Mouse (Mus musculus) stomach, embryonic 14.5 days (tissue): ENCODE data around the gene Arrdc4. TPM values are rescaled to one million over a fixed set of nuclear protein-coding genes. Genes with fewer than 3 reads are reported as not detected.
A peak's percentile ranks its signal among the peaks of the same experiment; 100 is the strongest.

Experiments
- ATAC-seq: fragments of 200-750 bp; cut with Nextera tagmentation; 2 replicates; pipeline ENCODE4 v1.8.0; 2017; ENCODE audit warnings: low read depth, moderate TSS enrichment; ENCODE audit not compliant: insufficient number of reproducible peaks, insufficient read depth, low FRiP score
- H3K27ac ChIP-seq: fragments of 300-500 bp; sonication (generic); 2 replicates; pipeline ENCODE4 v1.5.1; 2014; ENCODE audit warnings: mild to moderate bottlenecking, low read length, moderate library complexity, mixed read lengths
- H3K27me3 ChIP-seq: fragments of 300-500 bp; sonication (generic); 2 replicates; pipeline ENCODE4 v1.6.1; 2014; ENCODE audit warnings: low read length, control low read depth, mixed read lengths; ENCODE audit not compliant: control insufficient read depth, insufficient read depth
- H3K36me3 ChIP-seq: fragments of 300-500 bp; sonication (generic); 2 replicates; pipeline ENCODE4 v1.6.1; 2014; ENCODE audit warnings: mild to moderate bottlenecking, control low read depth, low read length, moderate library complexity, mixed read lengths; ENCODE audit not compliant: control insufficient read depth, insufficient read depth
- H3K4me1 ChIP-seq: fragments of 300-500 bp; sonication (generic); 2 replicates; pipeline ENCODE4 v1.6.1; 2014; ENCODE audit warnings: low read length, control low read depth, mixed read lengths; ENCODE audit not compliant: control insufficient read depth, insufficient read depth
- H3K4me2 ChIP-seq: fragments of 300-500 bp; sonication (generic); replicated peaks from 2 replicates; pipeline ENCODE4 v1.6.1; 2014; ENCODE audit warnings: low read depth, low read length, control low read depth
- H3K4me3 ChIP-seq: fragments of 300-500 bp; sonication (generic); 2 replicates; pipeline ENCODE4 v1.5.1; 2014; ENCODE audit warnings: low read depth, low read length, control low read depth
- H3K9ac ChIP-seq: fragments of 300-500 bp; sonication (generic); replicated peaks from 2 replicates; pipeline ENCODE4 v1.6.1; 2014; ENCODE audit warnings: low read depth, mild to moderate bottlenecking, control low read depth, low read length, moderate library complexity, mixed read lengths
- H3K9me3 ChIP-seq: fragments of 300-500 bp; sonication (generic); 2 replicates; pipeline ENCODE4 v1.6.1; 2016; ENCODE audit warnings: low read depth, low read length, control low read depth; ENCODE audit not compliant: control insufficient read depth
- WGBS: fragments of 180-500 bp; shearing (Covaris S2); extraction: QIAGEN DNeasy Blood & Tissue Kit; methylation state at CpG from one replicate; pipeline ENCODE4 v1.1.7; 2014; 5-methylcytosine and 5-hydroxymethylcytosine counted together
- polyA plus RNA-seq: library from polyadenylated mRNA; unstranded; fragments of >200 nt; fragmentation: Nextera tagmentation; extraction: Ambion mirVana; gene quantifications from 2 replicates; pipeline ENCODE4 v1.2.1, GENCODE M21; 2014

Gene Arrdc4
- polyA plus RNA-seq, 1 experiment from 2014 or later, result 22.2 TPM

DNA sequence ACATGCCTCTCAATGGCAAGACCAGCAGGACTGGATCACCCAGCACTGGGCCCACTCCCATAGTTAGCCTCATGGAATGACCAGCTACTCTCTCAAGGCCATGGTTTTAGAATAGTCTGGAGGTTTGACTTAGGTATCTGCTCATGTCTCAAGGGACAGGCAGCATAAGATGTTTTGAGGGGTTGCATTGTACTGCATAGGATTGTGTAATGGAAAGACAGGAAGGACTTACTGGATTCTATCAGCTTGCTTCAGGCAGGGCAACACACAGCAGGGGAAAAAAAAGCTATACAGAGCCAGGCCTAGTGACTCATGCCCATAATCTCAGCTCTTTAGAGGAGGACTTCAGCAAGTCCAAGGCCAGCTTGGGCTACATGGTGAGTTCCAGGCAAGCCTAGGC lies 31.1 kb downstream of the Arrdc4 start:
- Histone ChIP-seq H3K9ac (no peak overlapping the region), H3K27ac (no peak overlapping the region), H3K4me1 (no peaks in the 10 kb centered on the region), H3K4me3 (no peak overlapping the region), H3K27me3 (no peaks in the 10 kb centered on the region), H3K36me3 (no peaks in the 10 kb centered on the region), H3K4me2 (no peak overlapping the region; the same call in 1 of the 2 replicates), H3K9me3 (no peaks in the 10 kb centered on the region)
- no peak for ATAC-seq

GRCm38 (mm10) chr7:68717498-68717897 lies 31.5 kb downstream of the Arrdc4 start:
- Histone ChIP-seq H3K9me3 (no peaks in the 10 kb centered on the region), H3K27ac (no peak overlapping the region), H3K4me3 (no peak overlapping the region), H3K9ac (no peak overlapping the region), H3K4me1 (no peaks in the 10 kb centered on the region), H3K4me2 (no peak overlapping the region; the same call in 1 of the 2 replicates), H3K36me3 (no peaks in the 10 kb centered on the region), H3K27me3 (no peaks in the 10 kb centered on the region)
- 31% methylated on average over 10 of the region's 10 CpGs for WGBS
- no peak for ATAC-seq

DNA sequence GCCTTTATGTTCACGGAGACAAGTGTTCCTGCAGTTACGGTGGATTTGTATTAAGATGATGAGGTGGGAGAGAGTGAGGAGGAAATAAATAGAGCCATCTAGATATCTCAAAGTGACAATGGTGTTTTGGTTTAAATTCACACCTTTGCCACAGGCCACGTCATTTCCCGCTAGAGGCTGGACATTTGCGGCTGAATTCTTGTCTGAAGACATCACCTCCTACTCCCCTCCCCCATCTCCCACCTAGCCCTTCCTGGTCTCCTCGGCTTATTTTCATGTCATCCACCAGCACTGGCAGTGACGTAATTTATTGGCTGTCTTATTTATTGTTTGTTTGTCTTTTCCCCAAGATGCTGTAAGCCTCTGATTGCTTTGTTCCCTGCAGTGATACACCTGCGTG lies 32.1 kb downstream of the Arrdc4 start:
- no peak overlapping the region for H3K9ac ChIP-seq
- no peaks in the 10 kb centered on the region for H3K36me3 ChIP-seq
- no peak overlapping the region for H3K27ac ChIP-seq
- no peaks in the 10 kb centered on the region for H3K4me1 ChIP-seq
- 60% methylated on average over 8 of the region's 8 CpGs for WGBS
- no peaks in the 10 kb centered on the region for H3K27me3 ChIP-seq
- no peak overlapping the region for H3K4me3 ChIP-seq
- H3K4me2 ChIP-seq, result no peak overlapping the region
- no peaks in the 10 kb centered on the region for H3K9me3 ChIP-seq
- ATAC-seq, result no peak

- Histone ChIP-seq H3K4me3 (no peak overlapping the region), H3K27me3 (no peaks in the 10 kb centered on the region), H3K4me1 (no peaks in the 10 kb centered on the region), H3K4me2 (no peak overlapping the region), H3K36me3 (no peaks in the 10 kb centered on the region), H3K9ac (no peak overlapping the region), H3K27ac (no peak overlapping the region), H3K9me3 (no peaks in the 10 kb centered on the region)
- ATAC-seq, result no peak
- 74% methylated on average over 1 of the region's 1 CpGs for WGBS
These were observed 36.1 kb downstream of the Arrdc4 start for GRCm38 (mm10) chr7:68712928-68713327.

- no peaks in the 10 kb centered on the region for H3K36me3 ChIP-seq
- no peak for ATAC-seq
- H3K27ac ChIP-seq, result no peak overlapping the region
- no peak overlapping the region for H3K9ac ChIP-seq
- no peak overlapping the region for H3K4me3 ChIP-seq
- 71% methylated on average over 3 of the region's 3 CpGs for WGBS
- H3K27me3 ChIP-seq, result no peaks in the 10 kb centered on the region
- no peaks in the 10 kb centered on the region for H3K9me3 ChIP-seq
- no peak overlapping the region for H3K4me2 ChIP-seq
- H3K4me1 ChIP-seq, result no peaks in the 10 kb centered on the region
These were observed 36.6 kb downstream of the Arrdc4 start for GRCm38 (mm10) chr7:68712425-68712824.

DNA sequence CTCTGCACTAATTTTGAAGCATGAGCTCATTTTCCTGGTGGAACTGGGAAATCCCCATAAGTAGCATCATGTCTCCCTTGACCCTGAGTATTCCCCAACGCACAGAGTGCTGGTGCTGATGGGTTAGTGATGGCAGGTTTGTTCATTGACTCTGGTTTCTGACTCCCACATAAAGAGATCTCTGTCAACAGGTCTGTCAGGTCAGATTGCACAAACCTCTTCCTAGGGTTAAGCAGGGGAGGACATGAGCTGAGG lies 39.8 kb downstream of the Arrdc4 start:
- H3K27me3 ChIP-seq, result no peaks in the 10 kb centered on the region
- no peak for ATAC-seq
- no peaks in the 10 kb centered on the region for H3K4me1 ChIP-seq
- H3K9ac ChIP-seq, result no peak overlapping the region
- no peak overlapping the region for H3K4me3 ChIP-seq
- 79% methylated on average over 1 of the region's 1 CpGs for WGBS
- H3K9me3 ChIP-seq, result no peaks in the 10 kb centered on the region
- no peak overlapping the region for H3K4me2 ChIP-seq
- no peaks in the 10 kb centered on the region for H3K36me3 ChIP-seq
- H3K27ac ChIP-seq, result no peak overlapping the region

DNA sequence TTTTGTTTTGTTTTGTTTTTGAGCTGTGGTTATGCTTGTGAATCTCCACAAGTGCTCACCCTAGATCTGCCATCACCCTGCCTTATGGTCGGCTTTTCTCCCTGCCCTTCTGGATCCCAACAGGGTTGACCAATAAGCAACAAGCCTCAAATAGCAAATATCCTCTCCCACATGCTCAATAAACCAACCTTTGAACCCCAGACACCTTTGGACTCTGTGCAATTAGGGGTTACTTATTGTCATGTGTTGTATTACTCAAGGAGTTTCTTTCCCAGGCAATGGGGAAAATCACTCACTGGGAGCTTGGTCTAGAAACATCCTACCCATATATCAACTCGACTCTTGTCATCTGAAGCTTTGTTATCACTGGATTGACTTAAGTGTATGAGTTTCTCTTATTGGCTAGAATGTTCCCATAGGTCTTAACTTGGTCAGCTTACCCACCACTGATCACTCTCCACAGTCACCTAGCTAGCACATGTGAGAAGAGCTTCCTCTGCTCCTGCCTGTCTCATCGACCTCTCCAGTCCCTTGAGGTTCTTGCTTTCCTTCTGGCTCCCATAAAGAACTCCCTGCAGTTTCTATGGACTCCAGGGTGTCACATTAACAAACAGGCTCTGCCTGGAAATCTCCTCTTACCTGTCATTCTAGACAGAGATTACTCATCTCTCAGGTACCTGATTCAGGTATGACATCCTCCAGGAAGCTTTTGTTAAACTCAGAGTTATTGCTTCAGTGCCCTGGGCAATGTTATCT lies 40.3 kb downstream of the Arrdc4 start:
- Histone ChIP-seq H3K4me2 (no peak overlapping the region), H3K4me3 (no peak overlapping the region), H3K9ac (no peak overlapping the region), H3K9me3 (no peaks in the 10 kb centered on the region), H3K4me1 (no peaks in the 10 kb centered on the region), H3K27me3 (no peaks in the 10 kb centered on the region), H3K27ac (no peak overlapping the region), H3K36me3 (no peaks in the 10 kb centered on the region)
- no peak for ATAC-seq
- 83% methylated on average over 3 of the region's 3 CpGs for WGBS

DNA sequence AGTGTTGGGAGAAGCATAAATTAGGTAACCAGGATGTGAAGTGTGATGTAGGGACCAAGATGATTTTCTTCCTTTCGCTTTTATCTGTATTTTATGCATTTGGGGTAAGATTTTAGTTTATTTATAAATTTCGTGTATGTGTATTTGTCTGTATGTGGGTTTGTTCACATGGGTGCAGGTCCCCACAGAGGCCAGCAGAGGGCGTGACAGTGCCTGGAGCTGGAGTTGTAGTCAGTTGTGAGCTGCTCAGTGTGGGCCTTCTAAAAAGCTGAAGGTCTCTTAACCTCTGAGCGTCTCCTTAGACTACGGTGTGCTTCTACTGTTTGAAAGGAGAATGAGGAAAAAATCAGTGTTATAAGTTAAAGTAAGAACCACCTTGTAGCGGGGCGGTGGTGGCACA lies 43.9 kb downstream of the Arrdc4 start:
- H3K4me1 ChIP-seq, result no peaks in the 10 kb centered on the region
- H3K4me2 ChIP-seq, result no peak overlapping the region
- no peaks in the 10 kb centered on the region for H3K27me3 ChIP-seq
- no peaks in the 10 kb centered on the region for H3K36me3 ChIP-seq
- no peak overlapping the region for H3K27ac ChIP-seq
- H3K9ac ChIP-seq, result no peak overlapping the region
- WGBS, result 92% methylated on average over 7 of the region's 7 CpGs
- H3K9me3 ChIP-seq, result no peaks in the 10 kb centered on the region
- no peak overlapping the region for H3K4me3 ChIP-seq
- no peak for ATAC-seq

- no peaks in the 10 kb centered on the region for H3K4me1 ChIP-seq
- H3K36me3 ChIP-seq, result no peaks in the 10 kb centered on the region
- no peak overlapping the region for H3K4me2 ChIP-seq
- H3K9me3 ChIP-seq, result no peaks in the 10 kb centered on the region
- no peak for ATAC-seq
- H3K9ac ChIP-seq, result no peak overlapping the region
- 81% methylated on average over 3 of the region's 3 CpGs for WGBS
- H3K27me3 ChIP-seq, result no peaks in the 10 kb centered on the region
- H3K4me3 ChIP-seq, result no peak overlapping the region
- peak overlapping the region; percentile 4; the same call in 1 of the 2 replicates for H3K27ac ChIP-seq
These were observed 51.7 kb downstream of the Arrdc4 start for GRCm38 (mm10) chr7:68697313-68697712.
